Mouse (Mus musculus): ENCODE results near the gene Elk3. TPM values are rescaled to one million over a fixed set of nuclear protein-coding genes. Genes with fewer than 3 reads are reported as not detected.

Gene Elk3
- total and polyA plus RNA-seq, 2 experiments, result 3.4 to 8.0 TPM

GRCm38 (mm10) chr10:93247422-93247821, 63.5 kb downstream of the Elk3 start:
- Histone ChIP-seq H3K9ac (ENCODE audit: low read depth, low read length) (no peak overlapping the region), H3K27ac (replicated peaks; ENCODE audit: insufficient read depth, low read depth, low read length) (no peak overlapping the region), H3K4me3 (ENCODE audit: insufficient read depth, low read depth, low read length) (no peak overlapping the region), H3K79me2 (ENCODE audit: control insufficient read depth, insufficient read depth, low read length) (no peaks in the 10 kb centered on the region), H3K36me3 (ENCODE audit: control insufficient read depth, insufficient read depth, low read length) (peaks cover 21% of the 10 kb centered on the region), H3K27me3 (ENCODE audit: control insufficient read depth, insufficient read depth, low read length) (no peaks in the 10 kb centered on the region), H3K4me1 (ENCODE audit: control insufficient read depth, insufficient read depth, low read length) (peaks cover 6% of the 10 kb centered on the region)
- TF ChIP-seq POLR2A (IDR thresholded peaks at IDR 0.05; ENCODE audit: extremely low read depth, insufficient read depth, low read length), result no peak
- no peak for TF ChIP-seq CTCF (IDR thresholded peaks at IDR 0.05; ENCODE audit: low read depth, low read length)
- no peak for DNase-seq (ENCODE audit: extremely low read depth, low read depth, low spot score)
- WGBS, result 77% methylated on average over 12 of the region's 12 CpGs

- Histone ChIP-seq H3K36me3 (ENCODE audit: control insufficient read depth, insufficient read depth, low read length) (peaks cover 32% of the 10 kb centered on the region), H3K4me1 (ENCODE audit: control insufficient read depth, insufficient read depth, low read length) (peaks cover 6% of the 10 kb centered on the region), H3K4me3 (ENCODE audit: insufficient read depth, low read depth, low read length) (no peak overlapping the region), H3K9ac (ENCODE audit: low read depth, low read length) (no peak overlapping the region), H3K27me3 (ENCODE audit: control insufficient read depth, insufficient read depth, low read length) (no peaks in the 10 kb centered on the region), H3K79me2 (ENCODE audit: control insufficient read depth, insufficient read depth, low read length) (no peaks in the 10 kb centered on the region), H3K27ac (replicated peaks; ENCODE audit: insufficient read depth, low read depth, low read length) (no peak overlapping the region)
- TF ChIP-seq CTCF (IDR thresholded peaks at IDR 0.05; ENCODE audit: low read depth, low read length), result no peak
- TF ChIP-seq POLR2A (IDR thresholded peaks at IDR 0.05; ENCODE audit: extremely low read depth, insufficient read depth, low read length), result no peak
- WGBS, result 88% methylated on average over 7 of the region's 7 CpGs
- DNase-seq (ENCODE audit: extremely low read depth, low read depth, low spot score), result no peak
Measured at GRCm38 (mm10) chr10:93246185-93246920, 64.6 kb downstream of the Elk3 start.

DNA sequence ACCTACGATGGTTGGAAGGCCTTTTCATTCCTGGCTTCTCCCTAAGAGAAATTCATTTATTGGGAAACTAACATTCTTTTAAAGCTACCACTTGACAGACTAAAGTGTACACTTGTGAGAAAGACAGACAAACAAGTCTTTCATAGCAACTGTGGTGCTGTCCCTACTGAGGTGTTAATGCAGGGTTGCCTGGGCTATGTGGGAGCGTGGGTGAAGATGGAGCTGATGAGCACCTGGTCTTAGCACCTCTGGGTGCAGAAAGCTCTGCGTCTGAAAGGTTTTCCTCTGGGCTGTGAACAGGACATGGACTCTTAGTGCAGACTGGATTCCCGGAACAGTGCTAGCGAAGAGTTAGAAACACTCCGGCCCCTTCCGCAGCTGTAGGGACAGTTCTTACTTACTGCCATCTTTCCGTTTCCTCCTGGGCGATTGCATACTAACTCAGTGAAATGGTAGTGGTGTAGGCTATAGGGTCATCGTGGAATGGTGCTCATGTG, 66.7 kb downstream of the Elk3 start:
- peaks cover 48% of the 10 kb centered on the region for H3K36me3 ChIP-seq (ENCODE audit: control insufficient read depth, insufficient read depth, low read length)
- TF ChIP-seq CTCF (IDR thresholded peaks at IDR 0.05; ENCODE audit: low read depth, low read length) (no peak), POLR2A (IDR thresholded peaks at IDR 0.05; ENCODE audit: extremely low read depth, insufficient read depth, low read length) (no peak)
- no peaks in the 10 kb centered on the region for H3K4me1 ChIP-seq (ENCODE audit: control insufficient read depth, insufficient read depth, low read length)
- H3K79me2 ChIP-seq (ENCODE audit: control insufficient read depth, insufficient read depth, low read length), result no peaks in the 10 kb centered on the region
- H3K4me3 ChIP-seq (ENCODE audit: insufficient read depth, low read depth, low read length), result no peak overlapping the region
- no peaks in the 10 kb centered on the region for H3K27me3 ChIP-seq (ENCODE audit: control insufficient read depth, insufficient read depth, low read length)
- WGBS, result 83% methylated on average over 10 of the region's 10 CpGs
- no peak overlapping the region for H3K9ac ChIP-seq (ENCODE audit: low read depth, low read length)
- no peak overlapping the region for H3K27ac ChIP-seq (replicated peaks; ENCODE audit: insufficient read depth, low read depth, low read length)
- no peak for DNase-seq (ENCODE audit: extremely low read depth, low read depth, low spot score)

DNA sequence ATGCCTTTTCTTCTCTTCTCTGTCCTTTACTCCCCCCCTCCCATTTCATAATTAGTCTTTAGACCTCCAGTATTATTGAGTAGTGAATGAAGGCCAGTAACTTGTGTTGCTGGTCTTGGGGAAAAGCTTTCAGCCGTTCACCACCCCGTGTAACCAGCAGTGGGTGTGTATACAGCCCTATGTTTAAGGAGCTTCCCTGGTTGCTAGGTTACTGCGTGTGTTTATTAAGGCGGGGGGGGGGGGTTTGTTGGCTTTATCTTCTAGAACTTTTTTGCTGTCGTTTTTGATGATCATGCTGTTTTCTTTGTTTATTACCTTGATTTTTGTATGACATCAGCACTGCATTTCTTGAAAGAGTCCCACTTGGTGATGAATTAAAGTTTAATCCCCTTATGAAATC, 68.1 kb downstream of the Elk3 start:
- TF ChIP-seq POLR2A (IDR thresholded peaks at IDR 0.05; ENCODE audit: extremely low read depth, insufficient read depth, low read length) (no peak), CTCF (IDR thresholded peaks at IDR 0.05; ENCODE audit: low read depth, low read length) (no peak)
- Histone ChIP-seq H3K79me2 (ENCODE audit: control insufficient read depth, insufficient read depth, low read length) (no peaks in the 10 kb centered on the region), H3K9ac (ENCODE audit: low read depth, low read length) (no peak overlapping the region), H3K27ac (replicated peaks; ENCODE audit: insufficient read depth, low read depth, low read length) (no peak overlapping the region), H3K4me3 (ENCODE audit: insufficient read depth, low read depth, low read length) (no peak overlapping the region), H3K36me3 (ENCODE audit: control insufficient read depth, insufficient read depth, low read length) (peaks cover 48% of the 10 kb centered on the region), H3K27me3 (ENCODE audit: control insufficient read depth, insufficient read depth, low read length) (no peaks in the 10 kb centered on the region), H3K4me1 (ENCODE audit: control insufficient read depth, insufficient read depth, low read length) (no peaks in the 10 kb centered on the region)
- 36% methylated on average over 5 of the region's 5 CpGs for WGBS
- no peak for DNase-seq (ENCODE audit: extremely low read depth, low read depth, low spot score)

- no peak overlapping the region for H3K9ac ChIP-seq (ENCODE audit: low read depth, low read length)
- H3K79me2 ChIP-seq (ENCODE audit: control insufficient read depth, insufficient read depth, low read length), result no peaks in the 10 kb centered on the region
- no peaks in the 10 kb centered on the region for H3K4me1 ChIP-seq (ENCODE audit: control insufficient read depth, insufficient read depth, low read length)
- no peak overlapping the region for H3K27ac ChIP-seq (replicated peaks; ENCODE audit: insufficient read depth, low read depth, low read length)
- peaks cover 47% of the 10 kb centered on the region for H3K36me3 ChIP-seq (ENCODE audit: control insufficient read depth, insufficient read depth, low read length)
- DNase-seq (ENCODE audit: extremely low read depth, low read depth, low spot score), result no peak
- 62% methylated on average over 3 of the region's 3 CpGs for WGBS
- H3K27me3 ChIP-seq (ENCODE audit: control insufficient read depth, insufficient read depth, low read length), result no peaks in the 10 kb centered on the region
- TF ChIP-seq POLR2A (IDR thresholded peaks at IDR 0.05; ENCODE audit: extremely low read depth, insufficient read depth, low read length) (no peak), CTCF (IDR thresholded peaks at IDR 0.05; ENCODE audit: low read depth, low read length) (no peak)
- H3K4me3 ChIP-seq (ENCODE audit: insufficient read depth, low read depth, low read length), result no peak overlapping the region
Measured at GRCm38 (mm10) chr10:93242208-93242607, 68.7 kb downstream of the Elk3 start.

DNA sequence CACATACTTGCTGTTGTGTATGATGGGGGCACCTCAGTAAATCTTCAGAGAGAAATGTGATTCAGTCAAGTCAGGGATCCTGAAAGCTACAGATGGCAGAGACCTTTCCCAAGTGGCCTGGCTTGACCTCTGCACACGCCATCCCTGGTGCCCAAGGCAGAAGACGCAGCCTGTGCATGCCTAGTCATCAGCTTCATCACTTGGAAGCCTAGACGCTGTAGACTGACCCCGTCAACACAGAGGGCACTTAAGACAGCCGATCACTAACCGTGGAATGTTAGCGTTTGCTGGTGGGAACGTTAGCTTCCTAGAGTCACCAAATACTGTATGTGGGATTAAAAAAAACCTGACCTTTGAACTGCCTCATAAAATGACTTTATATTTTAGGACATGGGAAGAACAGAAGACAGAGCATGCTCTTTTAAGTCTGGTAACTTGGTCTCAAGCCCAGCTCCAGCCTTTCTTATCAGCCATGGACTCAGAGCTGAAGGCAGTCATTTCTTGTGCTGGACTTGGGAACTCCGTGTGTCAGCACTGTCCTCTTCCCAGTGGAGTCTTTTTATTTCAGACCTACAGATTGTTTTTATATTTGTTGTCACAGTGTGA, 71.6 kb downstream of the Elk3 start:
- H3K4me1 ChIP-seq (ENCODE audit: control insufficient read depth, insufficient read depth, low read length), result no peaks in the 10 kb centered on the region
- no peak overlapping the region for H3K9ac ChIP-seq (ENCODE audit: low read depth, low read length)
- DNase-seq (ENCODE audit: extremely low read depth, low read depth, low spot score), result peak; percentile 26
- H3K4me3 ChIP-seq (ENCODE audit: insufficient read depth, low read depth, low read length), result no peak overlapping the region
- H3K27ac ChIP-seq (replicated peaks; ENCODE audit: insufficient read depth, low read depth, low read length), result no peak overlapping the region
- H3K79me2 ChIP-seq (ENCODE audit: control insufficient read depth, insufficient read depth, low read length), result no peaks in the 10 kb centered on the region
- WGBS, result 71% methylated on average over 9 of the region's 9 CpGs
- H3K27me3 ChIP-seq (ENCODE audit: control insufficient read depth, insufficient read depth, low read length), result no peaks in the 10 kb centered on the region
- TF ChIP-seq CTCF (IDR thresholded peaks at IDR 0.05; ENCODE audit: low read depth, low read length), result no peak
- no peak for TF ChIP-seq POLR2A (IDR thresholded peaks at IDR 0.05; ENCODE audit: extremely low read depth, insufficient read depth, low read length)
- peaks cover 62% of the 10 kb centered on the region for H3K36me3 ChIP-seq (ENCODE audit: control insufficient read depth, insufficient read depth, low read length)
